Mouse (Mus musculus): ENCODE measurements around the gene Kat7.
A peak's percentile ranks its signal among the peaks of the same experiment; 100 is the strongest.

Kat7 gene

DNA sequence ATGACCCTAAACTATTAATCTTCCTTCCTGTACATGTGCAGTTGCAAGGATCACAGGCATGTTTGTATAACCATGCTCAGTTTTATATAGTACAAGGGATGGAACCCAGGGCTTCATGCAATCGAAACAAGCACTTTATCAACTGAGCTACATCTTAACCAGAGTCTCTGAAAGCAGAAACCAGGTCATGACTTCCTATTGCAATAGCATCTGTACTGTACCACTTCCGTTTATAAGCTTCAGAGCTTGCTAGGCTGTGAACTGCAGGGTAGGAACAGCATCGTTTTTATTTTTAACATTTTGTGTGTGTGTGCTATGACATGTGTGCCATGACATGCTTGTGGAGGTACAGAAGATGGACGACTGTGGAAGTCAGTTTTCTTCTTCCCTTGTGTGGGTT is 23.2 kb upstream of the Kat7 start:
- peak; percentile 35 for DNase-seq

GRCm38 (mm10) chr11:95330662-95331061 is 20.6 kb upstream of the Kat7 start:
- DNase-seq, result no peak

- DNase-seq, result no peak
Observed at GRCm38 (mm10) chr11:95328629-95329028, 18.6 kb upstream of the Kat7 start.

- DNase-seq, result no peak
Observed at GRCm38 (mm10) chr11:95326243-95326642, 16.2 kb upstream of the Kat7 start.

- DNase-seq, result no peak
Observed at GRCm38 (mm10) chr11:95325832-95326231, 15.8 kb upstream of the Kat7 start.

DNA sequence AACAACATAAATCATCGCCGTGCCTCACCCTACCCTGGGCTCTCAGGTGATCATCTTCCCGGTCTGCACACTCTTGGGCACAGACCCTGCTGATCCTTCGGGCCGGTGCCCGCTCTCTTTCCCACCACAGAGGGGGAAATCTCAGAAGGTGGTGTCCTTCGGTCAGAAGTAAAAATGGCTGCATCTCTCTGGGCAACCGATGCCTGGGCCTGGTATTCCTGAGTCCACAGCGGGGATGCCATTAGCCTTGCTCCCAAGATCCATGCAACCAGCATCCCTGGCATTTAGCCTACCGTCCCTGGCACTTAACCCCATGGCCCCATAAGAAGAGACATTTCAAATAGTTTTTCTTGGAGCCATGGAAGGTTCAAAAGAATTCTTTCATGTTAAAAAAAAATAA is 14.1 kb upstream of the Kat7 start:
- no peak for DNase-seq

GRCm38 (mm10) chr11:95320010-95320409 is 10.0 kb upstream of the Kat7 start:
- DNase-seq, result no peak

DNA sequence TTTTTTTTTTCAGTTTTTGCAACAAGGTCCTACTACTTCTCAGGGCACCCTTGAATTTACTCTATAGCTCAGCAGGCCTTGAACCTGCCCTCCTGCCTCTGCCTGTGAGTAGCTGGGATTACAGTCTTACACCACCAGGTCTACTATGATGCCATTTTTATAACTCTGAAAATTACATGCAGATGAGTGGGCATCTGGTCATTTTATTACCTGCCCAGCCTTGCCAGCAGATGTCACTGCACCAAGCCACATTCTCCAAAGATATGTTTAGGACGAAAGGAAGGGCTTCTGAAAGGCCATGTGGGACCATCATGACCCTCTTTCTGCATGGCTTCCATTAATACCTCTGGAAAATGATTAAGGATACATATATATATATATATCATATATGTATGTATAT is 9.5 kb upstream of the Kat7 start:
- DNase-seq, result no peak

- DNase-seq, result no peak
Observed at GRCm38 (mm10) chr11:95318116-95318515, 8.1 kb upstream of the Kat7 start.

DNA sequence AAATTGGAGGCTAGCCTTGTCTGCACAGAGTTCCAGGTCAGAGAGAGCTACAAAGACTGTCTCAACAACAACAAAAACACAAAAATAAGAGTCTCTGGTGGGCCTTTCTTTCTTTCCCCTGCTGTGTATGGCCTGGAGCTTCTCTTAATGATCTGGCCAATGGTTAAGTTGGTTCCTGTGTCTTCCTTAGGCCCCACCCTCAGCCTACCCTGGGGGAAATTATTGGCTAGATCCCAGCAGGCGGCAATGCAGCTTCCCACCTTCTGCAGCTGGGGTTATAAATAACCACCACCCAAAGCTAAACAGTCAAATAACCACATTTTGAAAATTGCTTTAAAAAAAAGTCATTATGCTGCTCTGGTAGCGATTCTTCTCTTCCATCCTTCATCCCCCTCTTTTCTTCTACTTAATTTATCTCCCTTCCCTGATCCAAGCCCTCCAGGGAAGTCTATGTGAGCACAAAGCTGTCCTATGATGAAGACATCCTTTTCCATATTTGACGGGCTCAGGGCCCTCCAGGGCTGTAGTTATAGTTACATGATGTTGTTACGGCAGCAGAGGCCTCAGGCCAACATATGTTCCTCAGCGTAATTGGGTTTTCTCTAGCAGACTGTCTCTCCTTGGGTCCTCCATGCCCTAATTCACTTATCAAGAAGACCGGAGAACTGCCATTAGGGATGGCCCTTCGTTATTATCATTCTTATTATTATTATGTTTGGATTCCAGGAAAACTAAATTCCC is 5.3 kb upstream of the Kat7 start:
- DNase-seq, result no peak

DNA sequence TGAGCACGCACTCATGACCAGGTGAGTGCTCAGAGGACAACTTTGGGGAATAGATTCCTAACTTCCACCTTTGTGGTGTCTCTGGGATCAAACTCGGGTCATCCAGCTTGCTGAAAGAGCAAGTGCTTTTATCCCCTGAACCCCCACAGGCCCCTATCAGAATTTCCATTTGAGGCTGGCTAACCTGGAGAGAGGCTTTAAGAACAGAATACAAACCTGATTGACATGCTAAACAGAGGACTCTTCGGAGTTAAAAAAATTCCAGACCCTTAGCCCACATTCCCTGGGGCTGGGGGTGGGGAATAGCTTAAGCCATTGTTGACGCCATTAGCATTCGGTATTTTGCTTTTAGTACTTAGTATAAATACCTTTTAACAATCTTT is 1.4 kb upstream of the Kat7 start:
- no peak for DNase-seq

DNA sequence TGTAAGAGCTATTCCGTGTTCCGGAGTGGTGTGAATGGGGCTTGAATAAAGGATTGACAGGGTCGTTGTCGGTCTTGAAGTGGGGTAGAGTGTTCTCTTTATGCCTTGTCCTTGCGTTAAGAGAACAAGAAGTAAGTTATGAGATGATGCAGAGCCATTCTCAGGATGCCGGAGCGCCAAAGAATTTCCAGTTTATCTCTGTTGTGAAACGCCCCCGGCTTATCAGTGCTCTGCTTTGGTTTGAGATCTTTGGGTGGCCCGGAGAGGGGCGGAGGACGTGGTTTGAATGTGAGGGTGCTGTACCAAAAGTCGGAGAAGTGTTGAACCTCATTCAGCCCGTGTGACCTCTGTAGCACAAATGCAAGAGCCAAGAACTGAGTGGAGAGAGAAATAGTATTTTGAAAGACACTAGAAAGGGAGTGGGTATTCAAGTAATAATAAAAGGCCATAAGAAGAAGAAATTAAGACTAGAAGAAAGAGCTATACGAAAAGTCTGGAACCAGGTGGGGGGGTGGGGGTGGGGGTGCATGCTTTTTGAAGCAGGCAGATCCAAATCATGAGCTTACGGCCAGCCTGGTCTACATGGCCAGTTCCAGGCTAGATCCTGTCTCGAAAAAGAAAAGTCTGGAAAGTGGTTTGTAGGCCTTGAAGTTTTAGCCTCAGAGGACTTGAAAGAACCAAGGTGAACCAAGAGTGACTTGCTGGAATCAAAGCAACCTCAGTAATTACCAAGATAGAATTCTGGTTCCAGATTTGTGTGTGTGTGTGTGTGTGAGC is 790 bp upstream of the Kat7 start:
- DNase-seq, result no peak

GRCm38 (mm10) chr11:95309510-95310006 is 488 bp downstream of the Kat7 start:
- DNase-seq, result peak; percentile 94

- DNase-seq, result no peak
Observed at GRCm38 (mm10) chr11:95307526-95307925, 2.5 kb downstream of the Kat7 start.

GRCm38 (mm10) chr11:95305600-95305999 is 4.4 kb downstream of the Kat7 start:
- DNase-seq, result no peak

DNA sequence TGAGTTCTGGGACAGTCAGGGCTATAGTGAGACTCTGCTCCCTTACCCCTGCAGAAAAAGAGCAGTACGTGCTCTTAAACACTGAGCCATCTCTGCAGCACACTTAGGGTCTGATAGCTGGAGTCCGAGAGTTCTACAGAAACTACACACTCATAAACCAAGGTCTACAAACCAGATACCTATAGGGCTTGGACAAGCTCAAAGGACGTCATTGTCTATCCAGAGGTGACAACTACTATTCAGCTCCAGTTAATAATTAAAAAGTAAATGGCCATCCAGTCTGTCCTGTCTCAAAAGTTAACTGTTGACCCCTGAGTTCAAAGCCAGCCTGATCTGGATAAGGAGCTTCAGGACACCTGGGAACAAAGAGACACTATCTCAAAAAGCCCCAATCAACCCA is 8.3 kb downstream of the Kat7 start:
- DNase-seq, result no peak

DNA sequence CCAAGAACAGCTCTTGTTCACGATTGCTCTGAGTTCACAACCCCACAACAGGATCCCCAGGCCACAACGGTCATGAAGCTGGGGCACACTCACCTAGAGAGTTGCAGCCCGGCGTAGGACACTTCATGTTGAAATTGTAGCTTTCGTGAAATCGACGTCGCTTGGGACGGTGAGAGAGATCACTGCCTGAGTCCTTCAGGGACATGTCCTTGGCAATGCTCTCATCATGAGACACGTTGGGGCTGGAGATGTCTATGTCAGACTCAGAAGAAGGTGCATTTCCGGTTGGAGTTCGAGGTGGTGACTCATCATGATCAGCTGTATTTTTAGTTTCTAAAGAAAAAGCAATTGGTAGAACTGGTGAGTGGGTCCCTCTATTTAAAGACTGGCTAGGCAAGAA is 10.2 kb downstream of the Kat7 start:
- no peak for DNase-seq

- DNase-seq, result peak; percentile 16
Observed at GRCm38 (mm10) chr11:95298146-95298545, 11.9 kb downstream of the Kat7 start.

DNA sequence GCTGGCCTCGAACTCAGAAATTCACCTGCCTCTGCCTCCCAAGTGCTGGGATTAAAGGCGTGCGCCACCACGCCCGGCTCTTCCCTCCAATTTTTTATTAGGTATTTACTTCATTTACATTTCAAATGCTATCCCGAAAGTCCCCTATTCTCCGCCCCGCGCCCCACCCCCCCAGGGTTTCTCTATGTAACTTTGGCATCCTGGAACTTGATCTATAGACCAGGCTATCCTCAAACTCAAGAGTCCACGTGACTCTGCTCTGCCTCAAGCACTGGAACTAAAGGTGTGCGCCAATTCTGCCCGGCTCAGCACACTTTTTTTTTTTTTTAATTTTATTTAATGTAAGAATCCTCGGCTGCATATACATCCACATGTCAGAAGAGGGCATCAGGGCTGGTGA is 14.3 kb downstream of the Kat7 start:
- no peak for DNase-seq

DNA sequence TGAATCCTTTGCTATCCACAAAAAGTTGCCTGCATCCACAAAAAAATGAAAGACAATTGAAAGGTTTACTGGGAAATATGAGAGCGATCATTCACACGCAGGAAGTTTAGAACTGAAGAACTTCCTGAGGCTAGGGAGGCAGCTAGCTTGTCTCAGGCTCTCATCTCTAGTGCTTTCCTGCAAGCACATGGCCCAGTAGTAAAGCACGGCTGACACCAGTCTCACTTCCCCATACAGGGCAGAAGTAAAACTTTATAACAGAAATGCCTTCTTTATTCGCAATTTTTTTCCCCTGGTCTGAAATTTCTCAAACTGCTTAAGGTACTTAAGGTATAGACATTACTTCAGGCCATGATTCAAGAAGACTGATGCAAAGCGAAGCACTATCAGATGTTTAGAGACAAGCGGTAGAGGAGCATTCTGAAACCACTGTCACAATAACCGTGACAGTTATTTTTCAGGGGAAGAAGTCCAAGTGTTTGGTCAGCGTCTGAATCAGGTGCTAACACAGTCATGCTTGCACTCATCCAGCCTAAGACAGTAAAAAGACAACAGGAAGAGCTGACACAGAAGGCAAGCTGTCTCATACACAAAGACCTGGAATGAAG is 16.9 kb downstream of the Kat7 start:
- no peak for DNase-seq

DNA sequence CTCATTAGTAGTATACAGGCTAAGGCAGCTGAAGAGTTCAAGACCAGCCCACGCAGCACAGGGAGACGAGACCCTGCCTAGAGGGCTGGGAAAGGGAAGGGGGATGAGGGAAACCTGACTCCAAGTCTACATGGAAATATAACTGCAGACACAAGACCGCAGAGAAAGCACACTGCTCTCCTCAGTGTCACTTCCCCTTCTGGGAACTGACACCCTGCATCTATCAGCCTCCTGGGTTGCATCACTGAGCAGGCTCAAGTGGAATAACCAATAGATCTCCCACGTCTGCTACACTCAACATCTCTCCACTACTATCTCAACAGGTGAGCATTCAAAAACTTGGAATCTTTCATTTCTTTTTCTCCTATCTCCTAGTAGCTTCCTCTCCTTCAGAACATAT is 18.0 kb downstream of the Kat7 start:
- DNase-seq, result no peak

GRCm38 (mm10) chr11:95282331-95282730 is 27.7 kb downstream of the Kat7 start:
- DNase-seq, result no peak

DNA sequence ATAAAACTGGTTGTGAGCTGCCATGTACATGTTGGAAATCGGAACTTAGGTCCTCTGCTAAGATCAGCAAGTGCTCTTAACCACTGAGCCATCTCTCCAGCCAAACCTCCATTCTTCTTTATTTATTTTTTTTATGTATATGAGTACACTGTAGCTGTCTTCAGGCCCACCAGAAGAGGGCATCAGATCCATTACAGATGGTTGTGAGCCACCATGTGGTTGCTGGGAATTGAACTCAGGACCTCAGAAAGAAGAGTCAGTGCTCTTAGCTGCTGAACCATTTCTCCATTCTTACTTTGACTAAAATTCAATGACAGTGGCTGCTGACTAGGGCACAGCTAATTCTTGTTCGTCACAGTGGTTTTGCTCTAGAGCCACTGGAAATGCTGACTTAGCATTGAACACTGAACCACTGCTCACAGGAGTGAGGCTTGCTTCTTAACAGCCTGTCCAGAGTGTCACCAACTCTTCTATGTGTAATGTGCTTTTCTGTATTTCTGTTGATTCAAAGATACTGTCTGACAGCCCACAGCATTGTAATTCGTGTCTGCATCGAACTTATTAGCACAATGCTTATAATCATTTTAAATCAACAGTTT is 30.9 kb downstream of the Kat7 start:
- no peak for DNase-seq

- no peak for DNase-seq
Observed at GRCm38 (mm10) chr11:95276056-95276455, 34.0 kb downstream of the Kat7 start.

Measured in thymus, postnatal 25 days (tissue).